Mouse (Mus musculus): ENCODE data around the gene Dolpp1. TPM values are rescaled to one million over a fixed set of nuclear protein-coding genes. Genes with fewer than 3 reads are reported as not detected.

Dolpp1 gene
- polyA plus RNA-seq, 1 experiment from 2014 or later: 52.3 TPM

- peaks cover 37% of the 10 kb centered on the region for H3K4me1 ChIP-seq
- no peaks in the 10 kb centered on the region for H3K27me3 ChIP-seq (replicated peaks)
- H3K27ac ChIP-seq: no peak overlapping the region
- ATAC-seq (ENCODE audit: low FRiP score, low read depth): no peak
- H3K9me3 ChIP-seq: no peaks in the 10 kb centered on the region
- H3K4me2 ChIP-seq (replicated peaks): no peak overlapping the region
- H3K4me3 ChIP-seq: no peak overlapping the region
- H3K9ac ChIP-seq: no peak overlapping the region
- 66% methylated on average over 10 of the region's 10 CpGs for WGBS
- no peaks in the 10 kb centered on the region for H3K36me3 ChIP-seq
Observed at GRCm38 (mm10) chr2:30360626-30361025, 31.4 kb upstream of the Dolpp1 start.

DNA sequence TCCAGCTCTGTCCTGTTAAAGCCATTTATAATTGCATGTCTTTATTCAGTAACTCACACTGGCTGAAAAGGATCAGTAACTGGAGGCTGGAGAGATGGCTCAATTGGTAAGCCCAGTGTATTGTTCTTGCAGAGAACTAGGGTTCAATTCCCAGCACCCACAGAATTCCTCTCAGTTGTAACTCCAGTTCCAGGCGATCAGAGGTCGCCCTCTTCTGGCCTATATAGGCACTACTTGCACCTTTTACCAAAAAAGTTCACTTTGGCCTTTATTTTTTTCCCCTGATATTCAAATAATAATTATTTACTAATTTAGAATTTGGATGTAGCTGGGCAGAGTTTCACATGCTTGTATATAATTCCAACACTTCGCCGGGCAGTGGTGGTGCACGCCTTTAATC is 29.2 kb upstream of the Dolpp1 start:
- Histone ChIP-seq H3K9ac (no peak overlapping the region), H3K27ac (no peak overlapping the region), H3K4me1 (peaks cover 23% of the 10 kb centered on the region), H3K27me3 (replicated peaks) (no peaks in the 10 kb centered on the region), H3K4me3 (no peak overlapping the region), H3K4me2 (replicated peaks) (no peak overlapping the region), H3K36me3 (peaks cover 13% of the 10 kb centered on the region; the same call in 1 of the 2 replicates), H3K9me3 (no peaks in the 10 kb centered on the region)
- WGBS: 71% methylated on average over 5 of the region's 5 CpGs
- ATAC-seq (ENCODE audit: low FRiP score, low read depth): no peak

GRCm38 (mm10) chr2:30363773-30364650 is 28.0 kb upstream of the Dolpp1 start, which contains the start of gene Miga2:
Miga2 (plus strand) TSS chr2:30364233.
- peaks cover 13% of the 10 kb centered on the region for H3K4me1 ChIP-seq
- H3K9ac ChIP-seq: peak within 1 kb of the TSS; percentile 68
- under 1% methylated on average over 54 of the region's 54 CpGs for WGBS
- peak; percentile 96 for ATAC-seq (ENCODE audit: low FRiP score, low read depth)
- H3K9me3 ChIP-seq: no peaks in the 10 kb centered on the region
- H3K4me3 ChIP-seq: peak within 1 kb of the TSS; percentile 84
- peak within 1 kb of the TSS; percentile 99 for H3K4me2 ChIP-seq (replicated peaks)
- peaks cover 24% of the 10 kb centered on the region for H3K36me3 ChIP-seq
- H3K27ac ChIP-seq: 0 out of 2 replicates have a peak within 1 kb of the TSS, but pooled peaks have one; percentile 11
- H3K27me3 ChIP-seq (replicated peaks): no peaks in the 10 kb centered on the region

DNA sequence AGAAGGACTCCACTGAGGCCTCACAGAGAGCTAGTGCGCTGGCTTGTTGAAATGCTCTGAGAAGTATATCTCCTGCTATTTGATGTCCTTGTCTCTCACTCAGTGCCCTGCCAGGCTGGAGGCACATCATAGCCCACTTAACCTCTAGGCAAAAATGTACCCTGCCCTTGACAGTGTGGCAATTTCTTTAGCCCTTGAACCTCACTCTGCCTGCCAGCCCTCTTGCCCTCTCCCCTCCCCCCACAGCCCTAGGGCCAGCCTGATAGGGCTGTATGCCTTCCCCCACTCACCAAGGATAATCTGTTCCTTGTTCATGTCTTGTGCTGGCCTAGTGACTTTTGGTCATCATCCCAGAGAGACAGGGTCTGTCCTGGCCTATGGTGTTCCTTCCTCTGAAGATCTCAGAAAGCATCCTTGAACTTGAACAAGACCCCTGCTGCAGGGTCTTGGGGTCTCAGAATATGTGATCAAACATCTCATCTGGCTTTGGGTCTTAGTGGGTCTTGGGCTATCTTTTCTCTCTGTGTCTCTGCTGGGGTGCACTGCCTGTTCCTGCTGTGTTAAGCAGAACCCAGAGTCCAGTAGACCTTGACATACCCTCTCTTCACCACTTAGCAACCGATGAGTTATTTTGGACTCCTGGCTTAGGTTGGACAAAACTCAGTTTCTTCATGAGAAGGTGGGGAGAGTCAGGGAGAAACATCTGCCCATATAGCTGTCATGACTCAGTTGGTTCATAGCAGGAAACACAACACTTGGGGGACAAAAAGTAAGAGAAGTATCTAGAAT is 26.6 kb upstream of the Dolpp1 start:
- H3K9ac ChIP-seq: peak overlapping the region; percentile 68
- peak overlapping the region; percentile 84 for H3K4me3 ChIP-seq
- H3K27ac ChIP-seq: no peak overlapping the region
- H3K9me3 ChIP-seq: no peaks in the 10 kb centered on the region
- H3K27me3 ChIP-seq (replicated peaks): no peaks in the 10 kb centered on the region
- ATAC-seq (ENCODE audit: low FRiP score, low read depth): no peak
- peaks cover 39% of the 10 kb centered on the region for H3K36me3 ChIP-seq
- peak overlapping the region; percentile 99 for H3K4me2 ChIP-seq (replicated peaks)
- H3K4me1 ChIP-seq: peaks cover 13% of the 10 kb centered on the region
- 88% methylated on average over 2 of the region's 2 CpGs for whole genome bisulfite sequencing

DNA sequence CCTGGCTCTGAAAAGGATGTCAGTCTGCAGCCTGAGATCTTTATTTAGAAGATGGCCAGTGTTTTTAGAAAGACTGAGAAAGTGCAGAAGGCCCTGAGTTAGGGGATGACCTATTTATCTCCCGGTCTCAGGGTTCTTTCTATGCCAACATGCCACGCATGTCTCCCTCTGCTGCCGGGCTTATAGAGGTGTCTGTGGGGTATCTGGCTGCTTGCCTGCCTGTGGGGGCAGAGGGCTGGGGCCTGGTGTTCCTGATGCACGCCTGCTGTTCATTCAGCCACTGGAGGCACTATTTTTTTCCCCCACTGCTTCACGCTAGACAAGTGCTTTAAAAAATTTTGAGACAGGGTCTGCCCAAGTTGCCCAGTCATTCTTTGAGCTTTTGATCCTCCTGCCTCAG is 25.9 kb upstream of the Dolpp1 start:
- Histone ChIP-seq H3K4me2 (replicated peaks) (no peak overlapping the region), H3K27me3 (replicated peaks) (no peaks in the 10 kb centered on the region), H3K9me3 (no peaks in the 10 kb centered on the region), H3K27ac (no peak overlapping the region), H3K4me3 (no peak overlapping the region), H3K36me3 (peaks cover 46% of the 10 kb centered on the region), H3K4me1 (peaks cover 13% of the 10 kb centered on the region), H3K9ac (no peak overlapping the region)
- 87% methylated on average over 5 of the region's 5 CpGs for WGBS
- no peak for ATAC-seq (ENCODE audit: low FRiP score, low read depth)

- Histone ChIP-seq H3K36me3 (peaks cover 88% of the 10 kb centered on the region), H3K4me1 (no peaks in the 10 kb centered on the region), H3K4me3 (no peak overlapping the region), H3K4me2 (replicated peaks) (no peak overlapping the region), H3K27ac (no peak overlapping the region), H3K9ac (no peak overlapping the region), H3K27me3 (replicated peaks) (no peaks in the 10 kb centered on the region), H3K9me3 (no peaks in the 10 kb centered on the region)
- no peak for ATAC-seq (ENCODE audit: low FRiP score, low read depth)
- 96% methylated on average over 8 of the region's 8 CpGs for WGBS
Observed at GRCm38 (mm10) chr2:30371544-30371943, 20.5 kb upstream of the Dolpp1 start.

DNA sequence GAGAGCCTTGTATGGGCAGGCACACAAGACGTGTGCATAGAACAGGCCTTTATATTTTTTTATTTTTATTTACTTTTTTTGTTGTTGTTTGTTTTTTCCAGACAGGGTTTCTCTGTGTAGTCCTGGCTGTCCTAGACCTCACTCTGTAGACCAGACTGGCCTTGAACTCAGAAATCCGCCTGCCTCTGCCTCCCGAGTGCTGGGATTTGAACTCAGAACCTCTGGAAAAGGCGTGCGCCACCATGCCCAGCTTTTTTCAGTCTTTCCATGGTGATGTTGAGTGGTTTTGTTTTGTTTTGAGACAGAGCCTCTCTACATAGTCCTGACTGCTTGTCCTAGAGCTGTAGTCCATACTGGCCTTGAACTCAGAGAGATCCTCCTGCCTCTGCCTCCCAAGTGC is 19.3 kb upstream of the Dolpp1 start:
- H3K4me2 ChIP-seq (replicated peaks): no peak overlapping the region
- H3K9me3 ChIP-seq: no peaks in the 10 kb centered on the region
- H3K9ac ChIP-seq: no peak overlapping the region
- H3K27ac ChIP-seq: no peak overlapping the region
- H3K4me3 ChIP-seq: no peak overlapping the region
- WGBS: 98% methylated on average over 5 of the region's 5 CpGs
- H3K36me3 ChIP-seq: peaks cover 91% of the 10 kb centered on the region
- ATAC-seq (ENCODE audit: low FRiP score, low read depth): no peak
- H3K4me1 ChIP-seq: no peaks in the 10 kb centered on the region
- no peaks in the 10 kb centered on the region for H3K27me3 ChIP-seq (replicated peaks)

- Histone ChIP-seq H3K9ac (no peak overlapping the region), H3K27ac (no peak overlapping the region), H3K4me3 (no peak overlapping the region), H3K4me1 (no peaks in the 10 kb centered on the region), H3K9me3 (no peaks in the 10 kb centered on the region), H3K36me3 (peaks cover 90% of the 10 kb centered on the region), H3K27me3 (replicated peaks) (no peaks in the 10 kb centered on the region), H3K4me2 (replicated peaks) (no peak overlapping the region)
- no peak for ATAC-seq (ENCODE audit: low FRiP score, low read depth)
- 93% methylated on average over 10 of the region's 10 CpGs for WGBS
Observed at GRCm38 (mm10) chr2:30375893-30376292, 16.2 kb upstream of the Dolpp1 start.

DNA sequence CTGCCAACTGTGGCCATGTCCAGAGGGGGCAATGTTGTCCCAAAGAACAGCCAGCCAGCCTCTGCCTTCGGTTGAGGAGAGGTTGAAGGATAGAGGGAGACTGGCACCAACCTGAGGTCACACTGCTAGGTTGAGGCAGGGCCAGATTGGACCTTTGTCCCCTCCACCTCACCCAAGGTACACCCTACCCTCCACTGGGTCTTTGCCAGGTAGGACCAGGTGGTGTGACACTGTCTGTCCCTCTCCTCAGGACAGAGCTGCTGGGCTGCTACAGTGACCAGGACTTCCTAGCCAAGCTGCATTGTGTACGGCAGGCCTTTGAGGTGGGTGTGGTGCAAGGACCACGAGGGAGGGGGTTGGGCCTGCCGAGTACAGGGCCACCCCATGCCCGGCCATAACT is 14.3 kb upstream of the Dolpp1 start:
- WGBS: 91% methylated on average over 5 of the region's 5 CpGs
- no peak overlapping the region for H3K27ac ChIP-seq
- H3K4me1 ChIP-seq: no peaks in the 10 kb centered on the region
- H3K36me3 ChIP-seq: peaks cover 90% of the 10 kb centered on the region
- no peak overlapping the region for H3K4me3 ChIP-seq
- H3K27me3 ChIP-seq (replicated peaks): no peaks in the 10 kb centered on the region
- H3K9me3 ChIP-seq: no peaks in the 10 kb centered on the region
- no peak for ATAC-seq (ENCODE audit: low FRiP score, low read depth)
- H3K9ac ChIP-seq: no peak overlapping the region
- no peak overlapping the region for H3K4me2 ChIP-seq (replicated peaks)

DNA sequence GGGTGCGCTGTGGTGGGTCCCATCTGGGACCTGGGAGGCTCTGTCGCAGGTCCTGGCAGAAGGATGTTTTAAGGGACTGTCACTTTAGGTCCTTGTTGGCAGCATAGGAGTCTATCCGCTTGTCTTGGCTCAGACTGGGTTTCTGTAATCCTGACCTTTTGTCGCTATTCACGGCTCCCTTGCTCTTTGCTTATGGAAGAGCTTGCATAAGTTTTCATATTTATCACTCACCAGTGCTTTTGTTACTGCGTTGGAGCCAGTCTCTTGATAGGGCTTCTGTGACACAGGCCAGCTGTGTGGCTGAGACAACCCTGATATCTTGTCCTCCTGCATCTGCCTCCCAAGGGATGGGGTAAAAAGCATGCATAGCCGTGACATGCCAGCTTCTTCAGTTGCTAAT is 12.7 kb upstream of the Dolpp1 start:
- ATAC-seq (ENCODE audit: low FRiP score, low read depth): no peak
- WGBS: 91% methylated on average over 7 of the region's 7 CpGs

GRCm38 (mm10) chr2:30380564-30381376 is 11.3 kb upstream of the Dolpp1 start:
- ATAC-seq (ENCODE audit: low FRiP score, low read depth): no peak
- Histone ChIP-seq H3K4me3 (no peak overlapping the region), H3K27ac (no peak overlapping the region), H3K4me2 (replicated peaks) (no peak overlapping the region), H3K27me3 (replicated peaks) (no peaks in the 10 kb centered on the region), H3K36me3 (peaks cover 96% of the 10 kb centered on the region), H3K9me3 (no peaks in the 10 kb centered on the region), H3K4me1 (no peaks in the 10 kb centered on the region), H3K9ac (no peak overlapping the region)
- WGBS: 90% methylated on average over 10 of the region's 10 CpGs

More for the DNA sequence above, 12.7 kb upstream of the Dolpp1 start:
- no peak overlapping the region for H3K4me3 ChIP-seq
- no peaks in the 10 kb centered on the region for H3K27me3 ChIP-seq (replicated peaks)
- H3K9ac ChIP-seq: no peak overlapping the region
- peaks cover 92% of the 10 kb centered on the region for H3K36me3 ChIP-seq
- H3K9me3 ChIP-seq: no peaks in the 10 kb centered on the region
- no peak overlapping the region for H3K4me2 ChIP-seq (replicated peaks)
- H3K4me1 ChIP-seq: no peaks in the 10 kb centered on the region
- no peak overlapping the region for H3K27ac ChIP-seq

DNA sequence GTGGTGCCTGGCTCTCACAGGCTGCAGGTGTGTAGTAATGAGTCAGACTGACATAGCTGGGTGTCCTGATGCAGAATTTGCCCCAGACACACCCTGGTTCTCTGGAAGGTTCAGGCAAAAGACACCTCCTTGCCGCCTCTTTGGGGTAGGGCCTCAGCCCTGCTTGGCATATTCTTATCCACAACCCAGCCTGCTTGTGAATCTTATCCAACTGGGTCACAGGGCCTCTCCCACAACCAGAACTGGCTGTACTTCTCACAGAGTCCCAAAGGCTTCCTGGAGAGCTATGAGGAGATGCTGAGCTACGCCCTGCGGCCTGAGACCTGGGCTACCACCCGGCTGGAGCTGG is 10.7 kb upstream of the Dolpp1 start:
- Histone ChIP-seq H3K4me1 (no peaks in the 10 kb centered on the region), H3K9me3 (no peaks in the 10 kb centered on the region), H3K9ac (no peak overlapping the region), H3K27me3 (replicated peaks) (no peaks in the 10 kb centered on the region), H3K36me3 (peaks cover 91% of the 10 kb centered on the region), H3K27ac (no peak overlapping the region), H3K4me2 (replicated peaks) (no peak overlapping the region), H3K4me3 (no peak overlapping the region)
- 93% methylated on average over 4 of the region's 4 CpGs for WGBS
- ATAC-seq (ENCODE audit: low FRiP score, low read depth): no peak
